Mouse (Mus musculus): ENCODE results near the gene Hoxa6.

Hoxa6 gene

GRCm38 (mm10) chr6:52241001-52241621, 32.6 kb upstream of the Hoxa6 start:
- peak; percentile 5 for DNase-seq (ENCODE audit: low spot score)

GRCm38 (mm10) chr6:52240389-52241000, 32.0 kb upstream of the Hoxa6 start, which contains the start of gene Hoxa10:
Gene Hoxa10 (minus strand): TSS chr6:52240854.
- DNase-seq (ENCODE audit: low spot score): peak; percentile 94

DNA sequence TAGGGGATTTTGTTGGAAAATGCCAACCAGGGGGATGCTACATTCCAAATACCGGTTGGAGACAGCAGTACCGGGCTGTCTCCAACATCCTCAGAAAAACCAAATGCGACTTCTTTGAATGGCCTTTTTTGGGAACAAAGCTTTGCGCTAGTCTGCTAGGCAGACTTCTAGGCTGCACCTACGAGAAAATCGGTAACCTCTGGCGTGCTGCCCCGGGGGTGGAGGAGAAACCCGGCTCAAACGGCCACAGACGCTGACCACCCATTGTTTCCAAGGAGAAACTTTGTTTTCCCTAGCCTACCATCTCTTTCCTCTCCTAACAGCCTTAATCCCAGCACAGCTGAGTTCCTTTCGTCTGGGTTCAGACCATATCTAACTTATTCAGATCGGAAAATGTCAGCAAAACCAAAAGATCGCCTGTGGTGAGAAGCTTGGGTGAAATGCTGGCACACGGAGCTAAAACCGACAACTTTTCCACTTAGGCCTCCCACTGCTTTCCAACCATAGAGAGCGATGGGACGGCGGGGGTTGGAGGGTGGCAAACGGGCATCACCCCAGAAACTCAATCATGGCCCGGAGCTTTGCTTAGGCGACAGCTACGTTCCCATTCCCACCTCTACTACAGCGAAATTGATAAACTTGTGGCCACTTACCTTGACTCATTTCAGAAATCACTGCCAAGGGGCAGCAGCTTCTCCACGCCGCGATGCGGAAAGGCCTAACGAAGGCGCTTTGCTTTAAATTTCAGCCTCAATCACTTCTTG, 31.3 kb upstream of the Hoxa6 start:
- DNase-seq (ENCODE audit: low spot score): peak; percentile 46

DNA sequence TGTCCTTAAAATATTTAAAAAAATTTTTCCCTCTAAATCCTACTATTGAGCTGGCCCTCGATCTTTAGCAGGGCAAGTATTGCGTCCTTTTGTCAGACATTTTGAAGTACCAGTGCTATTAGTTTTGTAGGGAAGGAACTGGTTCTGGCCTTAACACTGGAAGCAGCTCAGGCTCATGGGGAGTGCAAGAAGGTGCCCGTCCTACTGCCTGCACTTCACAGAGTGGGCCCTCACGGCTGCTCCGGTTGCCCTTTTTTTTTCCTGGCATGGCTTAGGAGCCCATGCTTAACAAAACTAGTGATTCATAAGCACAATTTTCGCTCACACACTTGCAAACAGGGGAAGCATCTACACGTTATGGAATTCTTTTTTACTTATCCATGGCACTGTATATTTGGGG, 30.5 kb upstream of the Hoxa6 start:
- DNase-seq (ENCODE audit: low spot score): peak; percentile 12

GRCm38 (mm10) chr6:52238155-52238545, 29.6 kb upstream of the Hoxa6 start:
- DNase-seq (ENCODE audit: low spot score): peak; percentile 30

DNA sequence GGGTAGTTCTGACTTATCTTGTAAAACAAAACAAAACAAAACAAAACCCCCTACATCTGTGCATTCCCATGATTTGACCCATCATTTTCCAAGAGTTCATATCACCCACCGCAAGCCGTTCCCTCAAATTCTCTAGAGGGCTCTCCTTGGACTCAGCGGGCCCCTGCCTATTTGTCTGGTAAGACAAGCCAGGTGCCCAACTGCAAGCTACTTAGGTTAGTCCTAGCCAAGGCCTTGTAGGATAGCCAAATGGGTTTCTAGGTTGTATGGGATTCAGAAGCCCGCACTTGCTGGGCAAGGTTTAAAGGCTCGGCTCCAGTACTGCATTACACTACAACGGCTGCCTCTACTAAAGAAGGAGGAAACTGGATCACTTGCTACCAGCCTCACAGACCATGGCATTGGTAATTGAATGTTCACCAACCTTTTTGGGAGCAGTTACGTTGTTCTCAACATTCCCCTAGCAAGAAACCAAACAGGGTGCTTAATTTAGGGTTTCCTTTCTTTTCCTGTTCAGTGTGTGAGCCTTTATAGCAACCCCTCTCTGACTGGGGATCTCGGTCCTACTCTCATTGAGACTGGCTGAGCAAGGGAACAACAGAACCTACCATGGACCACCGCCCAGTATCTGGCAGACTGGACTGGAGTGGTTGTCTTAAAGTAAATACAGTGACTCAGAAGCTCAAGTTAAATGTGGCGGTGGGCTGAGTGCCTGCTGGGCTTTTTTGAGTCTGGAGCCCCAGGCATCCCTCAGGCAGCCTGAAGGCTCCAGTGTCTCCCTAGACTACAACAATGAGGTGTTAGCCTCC, 29.0 kb upstream of the Hoxa6 start:
- peak; percentile 58 for DNase-seq (ENCODE audit: low spot score)

DNA sequence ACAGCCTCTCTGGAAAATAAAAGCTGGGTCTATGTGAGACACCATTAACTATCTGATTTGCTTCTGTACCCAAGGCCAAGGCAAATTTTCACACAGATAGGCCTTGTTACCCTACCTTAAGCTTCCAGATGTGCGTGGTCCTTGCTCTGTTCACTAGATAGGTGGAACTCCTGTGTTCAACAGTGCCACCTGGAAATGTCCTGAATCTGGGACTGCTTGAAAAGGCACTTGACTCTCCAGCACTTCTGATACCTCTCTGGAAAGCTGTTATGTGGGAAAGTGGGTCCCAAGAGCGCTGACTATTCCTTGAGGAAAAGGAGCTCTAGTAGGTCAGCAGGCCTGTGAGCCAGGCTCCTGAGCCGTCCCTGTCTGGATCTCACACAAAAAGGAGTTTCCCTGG, 28.3 kb upstream of the Hoxa6 start:
- DNase-seq (ENCODE audit: low spot score): peak; percentile 29

DNA sequence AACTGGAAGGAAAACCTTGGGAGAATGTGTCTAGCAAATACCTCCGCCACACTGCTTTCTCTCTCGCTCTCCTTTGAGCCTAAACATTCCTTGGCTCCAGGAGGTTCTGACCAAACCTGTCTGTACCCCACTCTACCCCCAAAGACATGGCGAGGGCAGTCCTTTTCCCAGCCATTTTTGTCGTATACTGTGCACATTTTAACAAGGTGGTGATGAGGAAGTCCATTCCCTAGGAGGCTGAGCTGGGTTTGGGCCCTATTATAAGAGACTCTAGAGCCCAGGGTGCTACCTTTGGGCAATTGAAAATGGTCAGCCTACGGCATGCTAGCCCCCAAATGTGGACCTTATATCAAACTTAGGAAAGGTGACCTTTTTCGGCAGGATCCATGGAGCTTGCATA, 27.3 kb upstream of the Hoxa6 start:
- DNase-seq (ENCODE audit: low spot score): no peak

GRCm38 (mm10) chr6:52235267-52235666, 26.7 kb upstream of the Hoxa6 start:
- peak; percentile 8 for DNase-seq (ENCODE audit: low spot score)

GRCm38 (mm10) chr6:52234428-52235140, 26.1 kb upstream of the Hoxa6 start:
- DNase-seq (ENCODE audit: low spot score): peak; percentile 80

DNA sequence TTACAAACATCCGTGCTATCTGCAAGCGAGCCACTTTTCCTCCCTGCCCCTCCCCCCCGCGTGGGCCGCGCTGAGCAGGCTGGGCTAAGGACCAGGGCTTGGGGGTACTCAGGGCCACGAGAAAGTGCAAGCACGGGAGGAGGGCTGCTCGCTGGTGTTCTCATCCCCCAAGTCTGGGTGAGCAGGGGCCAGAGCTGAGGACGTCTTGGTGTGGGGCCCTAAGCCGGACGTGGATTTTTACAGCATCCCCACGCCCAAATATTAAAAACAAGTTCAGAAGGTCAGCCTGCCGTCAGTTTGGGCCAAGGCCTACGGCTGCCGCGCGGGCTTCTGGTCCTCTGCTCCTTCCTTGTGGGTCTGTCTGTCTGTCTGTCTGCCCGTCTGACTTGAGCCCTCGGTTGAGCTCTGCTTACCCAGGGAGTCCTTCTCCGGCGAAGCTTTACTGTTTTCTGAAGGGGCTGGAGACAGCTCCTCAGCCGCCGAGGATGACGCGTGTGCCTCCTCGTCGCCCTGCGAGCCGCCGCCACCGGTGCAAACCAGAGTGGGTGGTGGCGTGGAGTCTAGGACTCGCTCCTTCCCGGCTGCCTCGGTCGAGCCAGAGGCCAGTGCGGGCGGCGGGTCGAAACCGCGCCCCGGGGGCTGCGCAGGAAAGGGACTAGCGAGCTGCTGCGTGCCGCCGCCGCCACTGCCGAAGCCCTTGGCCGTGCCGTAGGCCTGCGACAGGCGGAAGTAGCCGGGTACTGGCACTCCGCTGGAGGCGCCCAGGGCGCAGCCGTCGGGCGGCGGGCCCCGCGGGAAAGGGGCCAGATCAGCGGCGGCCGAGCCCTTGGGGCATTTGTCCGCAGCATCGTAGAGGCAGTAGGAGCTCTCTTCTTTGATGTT, 25.3 kb upstream of the Hoxa6 start:
- DNase-seq (ENCODE audit: low spot score): peak; percentile 90

- DNase-seq (ENCODE audit: low spot score): peak; percentile 34
Observed at GRCm38 (mm10) chr6:52232984-52233545, 24.5 kb upstream of the Hoxa6 start.

- DNase-seq (ENCODE audit: low spot score): peak; percentile 59
Observed at GRCm38 (mm10) chr6:52232568-52232965, 24.0 kb upstream of the Hoxa6 start.

DNA sequence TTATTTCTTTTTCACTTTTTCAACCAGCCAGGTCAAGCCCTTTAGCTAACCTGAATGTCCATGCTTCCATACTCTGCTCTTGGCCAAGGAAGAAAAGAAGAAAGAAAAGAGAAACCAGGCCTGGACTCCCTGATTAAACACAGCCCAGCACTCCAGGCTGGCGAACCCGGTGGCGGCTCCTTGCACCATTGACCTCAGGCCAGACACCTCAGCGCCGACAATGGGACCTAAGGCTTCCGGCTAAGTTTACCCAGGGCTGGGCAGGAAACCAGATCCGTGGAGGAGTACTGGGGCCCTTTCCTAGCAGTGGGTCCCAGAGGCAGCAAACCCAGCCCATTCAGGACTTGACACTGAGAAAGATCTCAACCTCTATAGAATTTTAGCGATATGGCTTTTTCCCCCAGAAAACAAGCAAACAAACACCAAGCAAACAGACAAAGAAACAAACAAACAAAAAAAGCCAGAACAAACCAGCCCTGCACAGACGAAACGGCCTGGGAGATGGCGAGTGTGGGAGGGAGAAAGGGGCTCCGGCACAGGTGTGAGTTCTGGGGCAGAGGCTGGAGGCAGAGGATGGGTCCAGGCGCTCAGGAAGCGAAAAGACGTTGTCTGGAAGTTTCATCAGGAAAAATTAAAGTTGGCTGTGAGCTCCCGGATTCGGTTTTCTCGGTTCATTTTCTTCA, 23.5 kb upstream of the Hoxa6 start:
- DNase-seq (ENCODE audit: low spot score): peak; percentile 54

DNA sequence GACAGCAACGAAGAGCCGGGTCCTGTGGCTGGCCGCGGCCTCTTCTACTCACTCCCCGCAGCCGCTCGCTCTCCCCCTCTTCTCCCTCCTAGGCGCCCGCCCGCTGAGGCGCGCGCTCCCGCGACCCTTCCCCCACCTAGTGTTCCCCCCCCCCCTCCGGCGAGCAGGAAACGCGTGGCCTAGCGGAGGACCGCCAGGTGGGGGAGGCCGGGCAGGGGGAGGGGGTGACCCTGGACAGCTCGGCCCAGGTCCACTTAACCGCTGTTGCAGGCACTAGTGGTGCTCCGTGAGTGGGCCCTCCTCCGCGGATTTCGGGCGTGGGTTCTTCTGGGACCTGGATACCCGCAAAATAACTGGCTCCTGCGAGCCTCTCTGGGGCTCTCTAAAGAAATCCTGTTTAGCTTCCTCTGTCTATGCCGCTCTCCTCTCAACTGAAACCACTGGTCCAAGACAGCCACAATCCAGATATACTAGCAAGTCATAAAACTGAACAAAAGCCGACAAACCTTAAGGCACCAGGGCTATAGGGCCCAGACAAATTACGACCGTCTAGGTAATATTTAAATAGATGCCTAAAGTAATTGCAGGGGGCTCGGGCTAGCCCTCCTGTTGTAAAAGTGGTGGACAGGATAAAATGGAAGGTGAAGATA, 22.1 kb upstream of the Hoxa6 start, which contains the start of gene Hoxa9:
Gene Hoxa9, minus strand, starts transcription at position 574 of the 650 bp plus-strand sequence.
- DNase-seq (ENCODE audit: low spot score): peak; percentile 67

DNA sequence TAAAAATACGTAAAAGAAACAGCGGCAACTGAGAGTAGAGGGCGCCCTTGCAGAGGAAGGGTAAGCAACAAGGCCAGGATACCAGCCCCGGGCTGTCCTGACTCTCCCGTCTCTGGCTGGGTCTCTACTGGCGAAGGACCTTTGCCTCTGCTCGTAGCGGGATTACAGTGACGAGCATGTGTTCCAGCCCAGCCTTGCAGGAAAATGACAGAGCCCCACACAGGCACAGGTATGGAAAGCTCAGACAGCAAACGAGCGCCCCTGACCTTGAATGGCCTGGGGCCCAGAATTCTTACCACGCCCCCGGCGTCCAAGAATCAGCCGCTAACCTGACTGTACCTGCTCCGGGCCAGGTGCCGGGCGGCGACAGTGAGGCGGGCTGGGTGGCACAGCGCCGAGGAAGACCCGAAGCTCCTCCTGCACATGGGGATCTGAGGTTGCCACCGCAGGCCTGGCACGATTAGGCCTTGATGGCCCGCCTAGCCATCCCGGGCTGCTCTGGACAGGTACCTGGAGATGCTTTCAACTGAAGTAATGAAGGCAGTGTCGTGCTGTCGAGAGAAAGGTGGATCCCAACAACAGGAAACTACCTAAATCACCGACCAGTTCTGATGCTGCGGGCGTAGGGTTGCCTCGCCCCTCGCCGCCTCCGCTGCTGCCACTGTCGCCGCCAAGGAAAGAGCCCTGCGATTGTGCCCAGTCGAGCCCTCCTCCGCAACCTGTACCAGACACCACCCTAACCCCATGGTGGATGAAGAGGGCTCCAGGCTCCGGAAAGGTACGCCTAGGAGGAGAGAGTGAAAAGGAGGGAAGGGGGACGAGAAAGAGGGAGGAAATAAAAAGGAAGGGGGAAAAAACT, 21.3 kb upstream of the Hoxa6 start:
- DNase-seq (ENCODE audit: low spot score): no peak

DNA sequence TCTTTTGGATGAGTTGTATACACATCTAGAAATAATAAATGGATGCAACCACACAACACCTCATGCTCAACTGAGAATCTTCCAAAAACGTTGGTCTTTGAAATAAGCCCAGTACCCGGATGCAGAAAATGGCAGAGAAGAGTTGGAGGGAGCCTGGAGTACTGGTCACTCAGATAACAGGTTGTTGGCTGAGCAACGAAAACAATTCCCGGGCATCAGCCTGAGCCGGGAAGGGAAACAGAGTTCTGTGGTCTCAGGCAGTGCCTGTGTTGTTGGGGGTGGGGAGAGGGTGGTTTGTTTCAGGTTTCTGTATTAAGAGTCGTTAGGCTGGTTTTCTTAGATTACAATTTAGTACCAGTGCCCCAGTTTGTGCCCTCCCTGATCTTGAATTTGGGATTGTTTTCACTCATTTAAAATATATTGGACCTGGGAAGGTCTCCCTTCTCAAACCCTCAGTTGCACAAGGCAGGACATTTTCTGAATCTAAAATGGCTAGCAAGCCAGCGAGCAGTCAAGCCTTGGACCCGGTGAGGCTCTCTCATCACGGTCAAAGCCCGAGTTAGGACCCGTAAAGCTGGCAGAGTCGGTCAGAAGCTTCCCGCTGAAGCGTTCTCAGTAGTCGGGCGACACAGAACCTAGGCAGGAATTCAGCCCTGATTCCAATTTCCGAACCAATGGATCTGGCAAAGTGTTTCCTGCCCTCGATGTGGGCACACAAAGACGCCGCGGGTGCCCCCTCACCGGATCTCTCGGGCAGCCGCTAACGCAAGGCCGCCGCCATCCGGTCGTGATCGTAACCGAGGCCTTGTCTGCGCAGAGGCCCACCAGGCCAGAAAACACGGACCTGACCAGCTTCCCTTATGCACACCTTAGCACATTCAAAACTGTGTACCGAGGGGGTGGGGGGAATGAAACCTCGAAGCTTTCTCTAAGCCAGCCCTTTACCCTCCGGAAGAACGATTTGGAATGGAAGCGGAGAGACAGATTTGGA, 20.2 kb upstream of the Hoxa6 start:
- DNase-seq (ENCODE audit: low spot score): no peak

All from urinary bladder, postnatal 14 days (tissue).